Mouse (Mus musculus) right cerebral cortex, postnatal 10 days (tissue): ENCODE data around the gene Madcam1.
A peak's percentile ranks its signal among the peaks of the same experiment; 100 is the strongest.

ENCODE experiments used
- DNase-seq, 2 experiments: peaks; one replicate each; pipeline ENCODE4 v3.0.0; 2021; ENCODE audit warnings: low spot score in 2 of 2

Gene Madcam1

DNA sequence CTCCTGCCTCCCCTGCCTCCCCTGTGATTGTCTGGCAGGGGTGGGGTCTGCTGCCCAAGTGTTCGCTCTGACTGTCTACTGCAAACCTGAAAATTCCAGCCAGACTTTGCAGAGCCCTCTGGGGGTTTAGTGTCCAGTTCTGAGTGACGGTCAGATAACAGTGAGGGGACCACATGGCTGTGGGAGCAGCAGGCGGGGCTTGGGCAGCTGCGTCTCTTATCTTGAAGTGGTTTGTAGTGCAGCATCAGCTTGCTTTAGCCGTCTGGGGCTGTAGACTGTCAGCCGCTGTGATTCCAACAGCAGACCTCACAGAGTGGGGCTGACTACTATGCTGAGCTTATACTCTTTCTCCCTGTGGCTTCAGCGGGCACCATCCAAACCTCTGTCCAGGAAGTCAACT, 44.9 kb downstream of the Madcam1 start:
- DNase-seq = no peak

DNA sequence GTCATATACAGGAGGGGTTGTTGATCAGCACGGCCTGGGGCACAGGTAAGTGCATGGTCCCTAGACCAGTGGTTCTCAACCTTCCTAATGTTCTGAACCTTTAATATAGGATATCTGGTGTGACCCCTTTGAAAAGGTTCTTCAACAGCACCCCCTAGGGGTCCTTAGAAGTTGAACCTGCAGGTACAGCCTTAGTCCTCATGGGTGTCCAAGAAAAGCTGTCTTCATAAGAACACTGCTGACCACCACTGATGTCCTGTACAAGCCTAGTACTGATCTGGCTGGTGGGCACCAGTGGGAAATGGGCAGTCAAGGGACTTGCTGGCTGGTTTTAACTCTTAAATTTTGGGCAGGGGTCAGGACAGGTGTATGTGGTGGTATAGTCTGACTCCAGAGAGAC, 47.7 kb downstream of the Madcam1 start:
- no peak for DNase-seq

DNA sequence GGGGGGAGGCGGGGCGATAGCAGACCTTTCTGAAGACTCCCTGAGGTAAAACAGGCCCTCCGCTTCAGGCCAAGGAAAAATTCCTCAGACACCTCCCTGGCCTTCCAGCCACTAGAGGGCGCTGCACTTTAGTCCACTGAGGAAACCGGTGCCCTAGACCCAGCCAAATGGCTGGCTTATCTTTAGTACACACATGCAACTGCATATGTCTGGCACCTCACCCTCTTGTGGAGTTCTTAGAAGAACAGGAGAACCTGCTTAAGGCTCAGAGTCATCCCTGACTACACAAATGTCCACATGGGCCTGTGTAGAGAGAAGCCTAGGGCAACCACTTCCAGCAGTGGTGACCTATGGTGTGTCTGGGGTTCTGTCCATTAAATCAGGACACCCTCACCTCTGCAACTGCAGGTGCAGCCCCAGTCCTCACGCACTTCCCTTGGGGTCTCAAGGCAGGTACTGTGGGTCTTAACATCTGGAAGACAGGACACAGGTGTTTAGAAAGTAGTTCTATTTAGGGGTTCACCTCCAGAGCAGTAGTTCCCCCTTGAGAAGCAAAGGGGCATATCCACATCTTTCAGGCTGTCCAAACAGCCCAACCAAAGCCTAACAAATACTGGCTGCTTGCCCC, 48.3 kb downstream of the Madcam1 start:
- DNase-seq = peak; percentile 84 to 87

DNA sequence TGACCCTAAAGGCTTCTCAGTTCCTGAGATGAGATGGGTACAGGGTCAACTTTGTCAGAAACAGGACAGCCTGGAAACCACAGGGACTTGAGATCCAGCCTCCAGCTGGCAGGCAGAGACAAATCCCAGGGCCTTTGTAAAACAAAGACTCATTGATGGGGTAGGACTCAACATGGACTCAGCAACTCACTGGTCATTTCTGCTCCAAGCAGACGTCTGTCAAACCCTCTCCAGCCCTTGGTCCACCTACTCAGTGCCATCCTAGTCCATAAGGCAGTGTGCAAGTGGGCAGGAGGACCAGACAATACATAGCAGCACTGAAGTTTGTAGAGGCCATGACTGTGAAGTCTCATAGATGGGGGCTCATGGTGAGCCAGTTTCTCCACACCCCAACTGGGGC, 48.8 kb downstream of the Madcam1 start:
- DNase-seq = peak in 1 of 2 experiments; percentile 44

DNA sequence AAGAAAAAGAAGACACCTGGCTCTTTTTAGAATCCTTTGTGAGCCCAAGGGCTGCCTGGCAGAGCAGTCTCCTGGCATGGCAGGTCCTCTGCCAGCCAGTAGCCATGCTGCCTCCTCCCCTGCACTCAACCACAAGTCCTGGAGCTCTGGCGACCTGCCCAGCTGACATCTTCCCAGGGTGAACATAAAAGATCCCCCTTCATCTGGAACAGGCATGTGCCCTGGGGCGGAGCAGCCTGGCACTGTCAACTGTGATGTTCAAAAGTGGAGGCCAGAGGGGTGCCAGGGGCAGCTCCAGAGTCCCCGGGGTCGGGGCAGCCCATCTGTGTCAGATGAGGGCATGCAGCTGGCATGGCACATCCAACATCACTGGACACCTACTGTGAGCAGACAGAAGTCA, 50.6 kb downstream of the Madcam1 start:
- no peak for DNase-seq

DNA sequence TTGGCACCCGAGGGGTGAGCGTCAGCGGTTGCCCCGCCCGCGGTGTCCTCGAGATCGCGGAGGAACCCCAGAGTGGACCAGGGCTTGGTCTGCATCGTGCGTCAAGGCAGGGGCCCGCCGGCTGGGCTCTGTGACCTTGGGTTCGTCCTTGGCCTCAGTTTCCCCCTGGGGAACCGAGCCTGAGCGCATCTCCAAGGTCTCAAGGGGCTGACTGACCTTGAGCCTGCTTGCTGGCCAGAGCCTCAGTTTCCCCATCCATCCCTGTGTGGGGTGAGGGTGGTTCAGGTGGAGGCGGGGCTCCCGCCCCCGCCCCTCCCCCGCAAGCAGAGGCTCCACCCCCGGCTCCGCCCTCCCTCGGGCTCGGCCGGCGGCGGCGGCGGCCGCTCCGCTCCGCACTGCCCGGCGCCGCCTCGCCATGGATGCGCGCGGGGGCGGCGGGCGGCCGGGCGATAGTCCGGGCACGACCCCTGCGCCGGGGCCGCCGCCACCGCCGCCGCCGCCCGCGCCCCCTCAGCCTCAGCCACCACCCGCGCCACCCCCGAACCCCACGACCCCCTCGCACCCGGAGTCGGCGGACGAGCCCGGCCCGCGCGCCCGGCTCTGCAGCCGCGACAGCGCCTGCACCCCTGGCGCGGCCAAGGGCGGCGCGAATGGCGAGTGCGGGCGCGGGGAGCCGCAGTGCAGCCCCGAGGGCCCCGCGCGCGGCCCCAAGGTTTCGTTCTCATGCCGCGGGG, 52.1 kb downstream of the Madcam1 start, which contains the start of gene Hcn2:
Gene Hcn2, plus strand, starts transcription at position 381 of the 734 bp plus-strand sequence.
- no peak for DNase-seq

DNA sequence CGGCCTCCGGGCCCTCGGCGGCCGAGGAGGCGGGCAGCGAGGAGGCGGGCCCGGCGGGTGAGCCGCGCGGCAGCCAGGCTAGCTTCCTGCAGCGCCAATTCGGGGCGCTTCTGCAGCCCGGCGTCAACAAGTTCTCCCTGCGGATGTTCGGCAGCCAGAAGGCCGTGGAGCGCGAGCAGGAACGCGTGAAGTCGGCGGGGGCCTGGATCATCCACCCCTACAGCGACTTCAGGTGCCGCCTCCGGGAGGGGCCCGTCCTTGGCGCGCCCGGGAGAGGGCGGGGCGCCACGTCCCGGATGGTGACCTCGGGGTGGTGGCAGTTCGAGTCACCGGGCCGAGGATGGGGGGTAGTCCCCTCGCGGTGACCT, 52.6 kb downstream of the Madcam1 start:
- peak in 1 of 2 experiments; percentile 69 for DNase-seq

DNA sequence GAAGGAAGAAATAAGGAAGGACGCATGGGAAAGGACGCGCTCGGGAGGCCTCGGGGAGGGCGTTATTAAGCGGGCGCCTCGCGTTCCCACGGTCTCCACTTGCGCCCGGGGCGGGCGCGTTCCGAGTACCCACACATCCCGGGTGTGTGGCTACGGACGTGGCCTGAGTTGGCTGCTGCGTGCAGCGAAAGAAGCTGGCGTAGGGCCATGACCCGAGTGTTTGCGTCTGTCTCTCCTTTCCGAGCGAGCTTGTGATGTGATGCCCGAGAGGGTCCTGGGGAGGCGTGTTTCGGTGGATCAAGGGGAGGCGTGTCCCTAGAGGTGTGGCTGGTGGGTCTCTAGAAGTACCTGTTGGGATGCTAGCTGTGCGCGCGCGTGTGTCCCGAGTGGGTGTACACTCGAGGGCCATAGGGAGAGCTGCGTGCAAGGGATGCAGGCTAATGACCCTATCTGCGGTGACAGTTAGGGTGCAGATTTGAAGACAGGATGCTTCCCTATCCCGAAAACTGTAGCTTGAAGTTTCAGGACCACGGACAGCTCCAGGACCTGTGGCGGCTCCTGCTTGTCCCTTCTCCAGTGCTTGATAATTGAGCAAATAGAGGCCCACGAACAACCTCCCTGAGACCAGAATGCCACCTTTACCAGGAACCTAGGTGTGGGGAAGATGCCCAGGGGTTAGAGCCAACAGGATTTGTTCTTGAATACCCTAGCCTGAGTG, 53.4 kb downstream of the Madcam1 start:
- DNase-seq = no peak
